Mouse (Mus musculus): ENCODE results near the gene Rtn4.

- TF ChIP-seq CTCF (IDR thresholded peaks at IDR 0.05; ENCODE audit: borderline replicate concordance, insufficient read depth, low read length) (no peak), POLR2A (IDR thresholded peaks at IDR 0.05; ENCODE audit: low read depth, low read length) (no peak)
Observed at GRCm38 (mm10) chr11:29768523-29768922, 75.8 kb downstream of the Rtn4 start.
